Mouse (Mus musculus) midbrain, embryonic 16.5 days (tissue): Measurements from ENCODE around the gene Prps1l3. TPM values are rescaled to one million over a fixed set of nuclear protein-coding genes. Genes with fewer than 3 reads are reported as not detected.
A peak's percentile ranks its signal among the peaks of the same experiment; 100 is the strongest.
"Not testable (repeated sequence)": the region's sequence is repeated elsewhere in the genome, so short reads cannot be mapped to it uniquely, and the experiment has no call there.

Source experiments
- ATAC-seq: fragments of 200-750 bp; cut with Nextera tagmentation; 2 replicates; pipeline ENCODE4 v1.8.0; 2017; ENCODE audit warnings: moderate TSS enrichment
- H3K27ac ChIP-seq: fragments of 300-500 bp; sonication (generic); 2 replicates; pipeline ENCODE4 v1.5.1; 2014; ENCODE audit warnings: mild to moderate bottlenecking, low read length, mixed read lengths
- H3K27me3 ChIP-seq: fragments of 300-500 bp; sonication (generic); 2 replicates; pipeline ENCODE4 v1.6.1; 2014; ENCODE audit warnings: low read depth, low read length, mixed read lengths; ENCODE audit not compliant: control insufficient read depth, insufficient read depth
- H3K36me3 ChIP-seq: fragments of 300-500 bp; sonication (generic); 2 replicates; pipeline ENCODE4 v1.6.1; 2014; ENCODE audit warnings: mild to moderate bottlenecking, low read length, moderate library complexity, mixed read lengths; ENCODE audit not compliant: control insufficient read depth, insufficient read depth
- H3K4me1 ChIP-seq: fragments of 300-500 bp; sonication (generic); 2 replicates; pipeline ENCODE4 v1.6.1; 2014; ENCODE audit warnings: mild to moderate bottlenecking, low read length, mixed read lengths; ENCODE audit not compliant: control insufficient read depth, insufficient read depth
- H3K4me2 ChIP-seq: fragments of 300-500 bp; sonication (generic); 2 replicates; pipeline ENCODE4 v1.6.1; 2014; ENCODE audit warnings: mild to moderate bottlenecking, low read length, mixed read lengths
- H3K4me3 ChIP-seq: fragments of 300-500 bp; sonication (generic); 2 replicates; pipeline ENCODE4 v1.5.1; 2014; ENCODE audit warnings: low read depth, mild to moderate bottlenecking, low read length, moderate library complexity, mixed read lengths
- H3K9ac ChIP-seq: fragments of 300-500 bp; sonication (generic); 2 replicates; pipeline ENCODE4 v1.6.1; 2014; ENCODE audit warnings: low read depth, low read length, mixed read lengths
- H3K9me3 ChIP-seq: fragments of 300-500 bp; sonication (generic); replicated peaks from 2 replicates; pipeline ENCODE4 v1.6.1; 2014; ENCODE audit warnings: mild to moderate bottlenecking, low read length, mixed read lengths; ENCODE audit not compliant: control insufficient read depth, poor library complexity, severe bottlenecking
- WGBS: fragments of 180-500 bp; shearing (Covaris S2); extraction: QIAGEN DNeasy Blood & Tissue Kit; methylation state at CpG from one replicate; pipeline ENCODE4 v1.1.7; 2014; 5-methylcytosine and 5-hydroxymethylcytosine counted together
- polyA plus RNA-seq: library from polyadenylated mRNA; unstranded; fragments of >200 nt; fragmentation: Nextera tagmentation; extraction: Ambion mirVana; gene quantifications from 2 replicates; pipeline ENCODE4 v1.2.1, GENCODE M21; 2015

Prps1l3 gene
- polyA plus RNA-seq, 1 experiment from 2014 or later, result 27.3 TPM

- H3K4me2 ChIP-seq, result peak within 1 kb of the TSS; percentile 93
- 52% methylated on average over 10 of the region's 10 CpGs for WGBS
- no peak for ATAC-seq
- H3K27ac ChIP-seq, result no peak within 1 kb of the TSS
- H3K4me3 ChIP-seq, result peak within 1 kb of the TSS; percentile 44
- H3K4me1 ChIP-seq, result peaks cover 6% of the 10 kb centered on the region; the same call in 1 of the 2 replicates
- peak within 1 kb of the TSS; percentile 56 for H3K9ac ChIP-seq
- H3K36me3 ChIP-seq, result no peaks in the 10 kb centered on the region
- H3K9me3 ChIP-seq, result no peaks in the 10 kb centered on the region
- peaks cover 8% of the 10 kb centered on the region for H3K27me3 ChIP-seq
Observed at GRCm38 (mm10) chr12:57197363-57198026, 32.7 kb upstream of the Prps1l3 start, which contains the start of gene Slc25a21. Gene Slc25a21 (minus strand): TSS chr12:57197472.

- Histone ChIP-seq H3K36me3 (no peaks in the 10 kb centered on the region), H3K4me2 (no peak overlapping the region), H3K9me3 (no peaks in the 10 kb centered on the region), H3K27me3 (peaks cover 8% of the 10 kb centered on the region), H3K4me1 (peaks cover 6% of the 10 kb centered on the region; the same call in 1 of the 2 replicates), H3K9ac (no peak overlapping the region), H3K27ac (no peak overlapping the region), H3K4me3 (no peak overlapping the region)
- peak; percentile 42; the same call in 1 of the 2 replicates for ATAC-seq
Observed at GRCm38 (mm10) chr12:57198269-57198668, 31.9 kb upstream of the Prps1l3 start.

- Histone ChIP-seq H3K4me3 (no peak overlapping the region), H3K27me3 (peaks cover 8% of the 10 kb centered on the region), H3K9me3 (no peaks in the 10 kb centered on the region), H3K4me2 (no peak overlapping the region), H3K36me3 (no peaks in the 10 kb centered on the region), H3K4me1 (peaks cover 6% of the 10 kb centered on the region; the same call in 1 of the 2 replicates), H3K9ac (no peak overlapping the region), H3K27ac (no peak overlapping the region)
- ATAC-seq, result no peak
- WGBS, result 96% methylated on average over 2 of the region's 2 CpGs
Observed at GRCm38 (mm10) chr12:57199427-57199826, 30.8 kb upstream of the Prps1l3 start.

GRCm38 (mm10) chr12:57201901-57202300 is 28.3 kb upstream of the Prps1l3 start:
- Histone ChIP-seq H3K4me1 (peaks cover under 1% of the 10 kb centered on the region; the same call in 1 of the 2 replicates), H3K9ac (no peak overlapping the region), H3K27me3 (peaks cover 8% of the 10 kb centered on the region), H3K9me3 (no peaks in the 10 kb centered on the region), H3K27ac (no peak overlapping the region), H3K36me3 (no peaks in the 10 kb centered on the region), H3K4me3 (no peak overlapping the region), H3K4me2 (no peak overlapping the region)
- no peak for ATAC-seq
- over 99% methylated on average over 3 of the region's 3 CpGs for WGBS

- H3K36me3 ChIP-seq, result no peaks in the 10 kb centered on the region
- no peaks in the 10 kb centered on the region for H3K27me3 ChIP-seq
- no peak for ATAC-seq
- no peak overlapping the region for H3K4me3 ChIP-seq
- H3K4me2 ChIP-seq, result no peak overlapping the region
- no peak overlapping the region for H3K27ac ChIP-seq
- 88% methylated on average over 4 of the region's 4 CpGs for WGBS
- no peaks in the 10 kb centered on the region for H3K4me1 ChIP-seq
- no peak overlapping the region for H3K9ac ChIP-seq
- H3K9me3 ChIP-seq, result no peaks in the 10 kb centered on the region
Observed at GRCm38 (mm10) chr12:57204276-57204851, 25.8 kb upstream of the Prps1l3 start.

GRCm38 (mm10) chr12:57211353-57212311 is 18.6 kb upstream of the Prps1l3 start:
- peak overlapping the region; percentile 49 for H3K4me3 ChIP-seq
- H3K27ac ChIP-seq, result no peak overlapping the region; the same call in 1 of the 2 replicates
- H3K9ac ChIP-seq, result peak overlapping the region; percentile 65
- no peaks in the 10 kb centered on the region for H3K9me3 ChIP-seq
- H3K36me3 ChIP-seq, result no peaks in the 10 kb centered on the region
- H3K27me3 ChIP-seq, result no peaks in the 10 kb centered on the region
- 7% methylated on average over 30 of the region's 30 CpGs for WGBS
- peaks cover 2% of the 10 kb centered on the region; the same call in 1 of the 2 replicates for H3K4me1 ChIP-seq
- ATAC-seq, result peak; percentile 84
- peak overlapping the region; percentile 83 for H3K4me2 ChIP-seq

- 81% methylated on average over 5 of the region's 5 CpGs for WGBS
- not testable (repeated sequence) for H3K4me2 ChIP-seq, H3K27me3 ChIP-seq, H3K4me1 ChIP-seq, H3K4me3 ChIP-seq, H3K36me3 ChIP-seq, H3K9me3 ChIP-seq, H3K27ac ChIP-seq, H3K9ac ChIP-seq
- peak; percentile 54; the same call in 1 of the 2 replicates for ATAC-seq
Observed at GRCm38 (mm10) chr12:57212463-57212862, 17.7 kb upstream of the Prps1l3 start.

- no peak for ATAC-seq
- no peak overlapping the region for H3K4me2 ChIP-seq
- WGBS, result 90% methylated on average over 9 of the region's 9 CpGs
- H3K9ac ChIP-seq, result no peak overlapping the region
- peaks cover 4% of the 10 kb centered on the region; the same call in 1 of the 2 replicates for H3K4me1 ChIP-seq
- H3K27me3 ChIP-seq, result no peaks in the 10 kb centered on the region
- H3K9me3 ChIP-seq, result no peaks in the 10 kb centered on the region
- no peaks in the 10 kb centered on the region for H3K36me3 ChIP-seq
- H3K27ac ChIP-seq, result no peak overlapping the region
- no peak overlapping the region for H3K4me3 ChIP-seq
Observed at GRCm38 (mm10) chr12:57226411-57226810, 3.8 kb upstream of the Prps1l3 start.
